Mouse (Mus musculus) testis, adult 2 months (tissue): ENCODE results near the gene 9130213A22Rik. TPM values are rescaled to one million over a fixed set of nuclear protein-coding genes. Genes with fewer than 3 reads are reported as not detected.
A peak's percentile ranks its signal among the peaks of the same experiment; 100 is the strongest.

Experiments used
- H3K27ac ChIP-seq: fragments of 200-500 bp; 2 replicates; pipeline ENCODE4 v1.5.1; 2012; ENCODE audit warnings: low read depth, low read length; ENCODE audit not compliant: control insufficient read depth, insufficient read depth
- H3K27me3 ChIP-seq: fragments of 200-500 bp; 2 replicates; pipeline ENCODE4 v1.6.1; 2012; ENCODE audit warnings: mild to moderate bottlenecking, low read length, moderate library complexity; ENCODE audit not compliant: control insufficient read depth, insufficient read depth
- H3K36me3 ChIP-seq: fragments of 200-500 bp; 2 replicates; pipeline ENCODE4 v1.6.1; 2012; ENCODE audit warnings: mild to moderate bottlenecking, low read length; ENCODE audit not compliant: control insufficient read depth, insufficient read depth
- H3K4me1 ChIP-seq: fragments of 200-500 bp; 2 replicates; pipeline ENCODE4 v1.6.1; 2012; ENCODE audit warnings: low read length; ENCODE audit not compliant: control insufficient read depth, insufficient read depth
- H3K4me3 ChIP-seq: fragments of 200-500 bp; 2 replicates; pipeline ENCODE4 v1.5.1; 2012; ENCODE audit warnings: low read depth, mild to moderate bottlenecking, low read length, moderate library complexity, mixed read lengths; ENCODE audit not compliant: control insufficient read depth
- CTCF ChIP-seq: fragments of 200-500 bp; IDR thresholded peaks from 2 replicates; pipeline ENCODE4 v1.5.1; 2012; ENCODE audit warnings: low read depth, mild to moderate bottlenecking, inconsistent platforms, low read length, moderate library complexity; ENCODE audit not compliant: control insufficient read depth, insufficient read depth, insufficient replicate concordance
- POLR2A ChIP-seq: fragments of 200-500 bp; IDR thresholded peaks from 2 replicates; pipeline ENCODE4 v1.6.1; 2012; ENCODE audit warnings: low read depth, mild to moderate bottlenecking, inconsistent platforms, low read length, moderate library complexity; ENCODE audit not compliant: control insufficient read depth
- polyA plus RNA-seq: library from polyadenylated mRNA; depleted of rRNA; stranded (reverse); fragments of >200 nt; gene quantifications from 2 replicates; pipeline ENCODE4 v1.2.3, GENCODE M21; 2012

The 9130213A22Rik gene
- polyA plus RNA-seq, 1 experiment: 0.28 TPM

GRCm38 (mm10) chr11:69123693-69124497 is 1.5 kb upstream of the 9130213A22Rik start:
- peaks cover 40% of the 10 kb centered on the region for H3K4me1 ChIP-seq
- H3K4me3 ChIP-seq: peak overlapping the region; percentile 90
- H3K27ac ChIP-seq: peak overlapping the region; percentile 71
- H3K36me3 ChIP-seq: no peaks in the 10 kb centered on the region
- TF ChIP-seq CTCF (no peak), POLR2A (no peak)
- H3K27me3 ChIP-seq: no peaks in the 10 kb centered on the region

- H3K27ac ChIP-seq: no peak overlapping the region; the same call in 1 of the 2 replicates
- H3K36me3 ChIP-seq: no peaks in the 10 kb centered on the region
- no peaks in the 10 kb centered on the region for H3K27me3 ChIP-seq
- peaks cover 45% of the 10 kb centered on the region for H3K4me1 ChIP-seq
- peak overlapping the region; percentile 90 for H3K4me3 ChIP-seq
- TF ChIP-seq CTCF: no peak
- no peak for TF ChIP-seq POLR2A
These were observed 785 bp upstream of the 9130213A22Rik start for GRCm38 (mm10) chr11:69123056-69123692.

GRCm38 (mm10) chr11:69121741-69122335 is 551 bp downstream of the 9130213A22Rik start:
- Histone ChIP-seq H3K27ac (no peak overlapping the region), H3K36me3 (no peaks in the 10 kb centered on the region), H3K4me1 (peaks cover 52% of the 10 kb centered on the region), H3K27me3 (no peaks in the 10 kb centered on the region), H3K4me3 (peak overlapping the region; percentile 76)
- TF ChIP-seq CTCF (no peak), POLR2A (no peak)

GRCm38 (mm10) chr11:69121001-69121740 is 1.2 kb downstream of the 9130213A22Rik start:
- Histone ChIP-seq H3K4me3 (peak overlapping the region; percentile 35), H3K36me3 (no peaks in the 10 kb centered on the region), H3K27ac (no peak overlapping the region), H3K4me1 (peaks cover 50% of the 10 kb centered on the region), H3K27me3 (no peaks in the 10 kb centered on the region)
- no peak for TF ChIP-seq CTCF
- no peak for TF ChIP-seq POLR2A

- no peak for TF ChIP-seq CTCF
- no peak for TF ChIP-seq POLR2A
- H3K36me3 ChIP-seq: no peaks in the 10 kb centered on the region
- H3K4me1 ChIP-seq: peaks cover 44% of the 10 kb centered on the region
- H3K27me3 ChIP-seq: no peaks in the 10 kb centered on the region
- H3K4me3 ChIP-seq: peak within 1 kb of the TSS; percentile 35
- H3K27ac ChIP-seq: no peak within 1 kb of the TSS
These were observed 2.0 kb downstream of the 9130213A22Rik start, which contains the start of gene Hes7 for GRCm38 (mm10) chr11:69120221-69121000. Hes7 (plus strand) TSS chr11:69120404.

- Histone ChIP-seq H3K27ac (no peak overlapping the region), H3K4me1 (peaks cover 42% of the 10 kb centered on the region), H3K36me3 (no peaks in the 10 kb centered on the region), H3K27me3 (no peaks in the 10 kb centered on the region), H3K4me3 (no peak overlapping the region; the same call in 1 of the 2 replicates)
- no peak for TF ChIP-seq POLR2A
- TF ChIP-seq CTCF: no peak
These were observed 2.8 kb downstream of the 9130213A22Rik start for GRCm38 (mm10) chr11:69119446-69120155.
